Mouse (Mus musculus) myocyte (in vitro differentiated cells): Measurements from ENCODE around the gene Slc12a7. TPM values are rescaled to one million over a fixed set of nuclear protein-coding genes. Genes with fewer than 3 reads are reported as not detected.

Source experiments
- H3K27me3 ChIP-seq: one replicate; pipeline ENCODE4 v1.6.1; 2011; ENCODE audit not compliant: control insufficient read depth, insufficient read depth, insufficient read length
- H3K36me3 ChIP-seq: one replicate; pipeline ENCODE4 v1.6.1; 2011; ENCODE audit not compliant: control insufficient read depth, insufficient read depth
- H3K4me2 ChIP-seq: one replicate; pipeline ENCODE4 v1.6.1; 2011; ENCODE audit warnings: low read depth, control low read depth
- H3K4me3 ChIP-seq: one replicate; pipeline ENCODE4 v1.5.1; 2011; ENCODE audit warnings: mild to moderate bottlenecking, control low read depth, moderate library complexity
- H3K79me2 ChIP-seq: one replicate; pipeline ENCODE4 v1.6.1; 2011; ENCODE audit not compliant: control insufficient read depth, insufficient read depth
- H3ac ChIP-seq: one replicate; pipeline ENCODE4 v1.6.1; 2011; ENCODE audit not compliant: control insufficient read depth, insufficient read length
- CEBPB ChIP-seq: IDR thresholded peaks from 2 replicates; pipeline ENCODE4 v1.6.1; 2011; ENCODE audit warnings: mild to moderate bottlenecking, moderate library complexity; ENCODE audit not compliant: poor library complexity, insufficient read depth, severe bottlenecking
- E2F4 ChIP-seq: IDR thresholded peaks from one replicate; pipeline ENCODE4 v1.6.1; 2011; ENCODE audit warnings: mild to moderate bottlenecking, control low read depth, moderate library complexity; ENCODE audit not compliant: insufficient read depth
- MAX ChIP-seq: IDR thresholded peaks from one replicate; pipeline ENCODE4 v1.6.1; 2011; ENCODE audit warnings: low read depth, mild to moderate bottlenecking, control low read depth
- MYOD1 ChIP-seq, 3 experiments: IDR thresholded peaks; one replicate each; pipeline ENCODE4 v1.6.1; 2011; ENCODE audit warnings: control low read depth in 2 of 3, low read depth in 2 of 3, mild to moderate bottlenecking in 2 of 3, moderate library complexity in 1 of 3; ENCODE audit not compliant: insufficient read length in 2 of 3, control insufficient read depth in 1 of 3
- MYOG ChIP-seq, 3 experiments: IDR thresholded peaks; one replicate each; pipeline ENCODE4 v1.6.1; 2011; ENCODE audit warnings: control low read depth in 2 of 3, low read depth in 2 of 3, mild to moderate bottlenecking in 2 of 3; ENCODE audit not compliant: insufficient read length in 2 of 3, control insufficient read depth in 1 of 3, insufficient read depth in 1 of 3
- POLR2A ChIP-seq: IDR thresholded peaks from one replicate; pipeline ENCODE4 v1.6.1; 2011; ENCODE audit warnings: low read depth, mild to moderate bottlenecking, control low read depth, moderate library complexity; ENCODE audit not compliant: insufficient read length
- POLR2AphosphoS2 ChIP-seq: IDR thresholded peaks from one replicate; pipeline ENCODE4 v1.6.1; 2011; ENCODE audit warnings: low read depth, control low read depth; ENCODE audit not compliant: insufficient read length
- REST ChIP-seq: IDR thresholded peaks from one replicate; pipeline ENCODE4 v1.6.1; 2011; ENCODE audit warnings: mild to moderate bottlenecking, control low read depth, moderate library complexity; ENCODE audit not compliant: insufficient read depth, insufficient read length
- SRF ChIP-seq: IDR thresholded peaks from one replicate; pipeline ENCODE4 v1.6.1; 2011; ENCODE audit warnings: low read depth; ENCODE audit not compliant: control insufficient read depth, insufficient read length
- TCF12 ChIP-seq: IDR thresholded peaks from one replicate; pipeline ENCODE4 v1.6.1; 2011; ENCODE audit warnings: mild to moderate bottlenecking, control low read depth; ENCODE audit not compliant: poor library complexity, insufficient read depth, severe bottlenecking
- TCF3 ChIP-seq: IDR thresholded peaks from one replicate; pipeline ENCODE4 v1.6.1; 2011; ENCODE audit warnings: low read depth, control low read depth; ENCODE audit not compliant: insufficient read length
- USF1 ChIP-seq: IDR thresholded peaks from one replicate; pipeline ENCODE4 v1.6.1; 2011; ENCODE audit warnings: low read depth, mild to moderate bottlenecking, control low read depth, moderate library complexity
- polyA plus RNA-seq: library from polyadenylated mRNA; unstranded; fragments of >200 nt; fragmentation: generic; extraction: Trizol; gene quantifications from one replicate; pipeline ENCODE4 v1.2.1, GENCODE M21; 2012; ENCODE audit warnings: missing spikeins

The Slc12a7 gene
- polyA plus RNA-seq, 1 experiment = 25.7 TPM

GRCm38 (mm10) chr13:73846589-73847464 lies 113.9 kb downstream of the Slc12a7 start:
- H3ac ChIP-seq = no peak overlapping the region
- H3K4me3 ChIP-seq = no peak overlapping the region
- no peaks in the 10 kb centered on the region for H3K79me2 ChIP-seq
- no peak overlapping the region for H3K4me2 ChIP-seq
- TF ChIP-seq POLR2A = no peak
- no peak for TF ChIP-seq MYOG (IDR thresholded peaks at IDR 0.05; ENCODE audit: control insufficient read depth in 1 of 3, insufficient read depth in 1 of 3, insufficient read length in 2 of 3, low read depth in 2 of 3)
- TF ChIP-seq TCF3 = no peak
- TF ChIP-seq USF1 = no peak
- TF ChIP-seq REST = no peak
- TF ChIP-seq CEBPB = no peak
- TF ChIP-seq E2F4 = no peak
- no peak for TF ChIP-seq MYOD1 (IDR thresholded peaks at IDR 0.05; ENCODE audit: control insufficient read depth in 1 of 3, insufficient read length in 2 of 3, low read depth in 2 of 3)
- TF ChIP-seq TCF12 = no peak
- TF ChIP-seq POLR2AphosphoS2 = no peak
- no peak for TF ChIP-seq MAX
- TF ChIP-seq SRF = no peak
- H3K27me3 ChIP-seq = peaks cover 55% of the 10 kb centered on the region
- H3K36me3 ChIP-seq = no peaks in the 10 kb centered on the region

GRCm38 (mm10) chr13:73847465-73847836 lies 114.6 kb downstream of the Slc12a7 start, which contains the start of gene Nkd2:
TSS of gene Nkd2 (minus strand) at chr13:73847631.
- TF ChIP-seq MAX (no peak), TCF3 (no peak), SRF (no peak), MYOG (IDR thresholded peaks at IDR 0.05; ENCODE audit: control insufficient read depth in 1 of 3, insufficient read depth in 1 of 3, insufficient read length in 2 of 3, low read depth in 2 of 3) (no peak), E2F4 (no peak), USF1 (no peak)
- Histone ChIP-seq H3ac (no peak within 1 kb of the TSS), H3K4me2 (no peak within 1 kb of the TSS), H3K36me3 (no peaks in the 10 kb centered on the region), H3K27me3 (peaks cover 55% of the 10 kb centered on the region), H3K79me2 (no peaks in the 10 kb centered on the region), H3K4me3 (no peak within 1 kb of the TSS)

Other genes starting within 250 kb of the Slc12a7 start
- not detected for gene Slc6a3, start 196.3 kb upstream of the Slc12a7 start, polyA plus RNA-seq
- 147 TPM for gene Clptm1l, start 129.1 kb upstream of the Slc12a7 start, polyA plus RNA-seq
- 0.13 TPM for gene Tert, start 106.2 kb upstream of the Slc12a7 start, polyA plus RNA-seq
- not detected for gene Slc6a18, start 55.1 kb upstream of the Slc12a7 start, polyA plus RNA-seq
- gene Slc6a19, start 28.2 kb upstream of the Slc12a7 start, polyA plus RNA-seq = 0.44 TPM
- 0.05 TPM for gene Nkd2, start 114.5 kb downstream of the Slc12a7 start, polyA plus RNA-seq
- 3.4 TPM for gene Trip13, start 204.7 kb downstream of the Slc12a7 start, polyA plus RNA-seq
- gene Brd9, start 204.7 kb downstream of the Slc12a7 start, polyA plus RNA-seq = 15.8 TPM
- not detected for gene Zdhhc11, start 230.8 kb downstream of the Slc12a7 start, polyA plus RNA-seq